Mouse (Mus musculus): ENCODE measurements around the gene Abcc1.
A peak's percentile ranks its signal among the peaks of the same experiment; 100 is the strongest.

Gene Abcc1

GRCm38 (mm10) chr16:14439801-14440614 lies 78.7 kb downstream of the Abcc1 start:
- no peak for DNase-seq (ENCODE audit: low read depth)

GRCm38 (mm10) chr16:14444059-14444855 lies 82.9 kb downstream of the Abcc1 start:
- peak; percentile 31 for DNase-seq (ENCODE audit: low read depth)

- DNase-seq (ENCODE audit: low read depth), result no peak
Measured at GRCm38 (mm10) chr16:14445197-14445596, 83.8 kb downstream of the Abcc1 start.

- DNase-seq (ENCODE audit: low read depth), result no peak
Measured at GRCm38 (mm10) chr16:14447366-14447765, 86.0 kb downstream of the Abcc1 start.

- DNase-seq (ENCODE audit: low read depth), result no peak
Measured at GRCm38 (mm10) chr16:14448307-14448706, 86.9 kb downstream of the Abcc1 start.

- DNase-seq (ENCODE audit: low read depth), result no peak
Measured at GRCm38 (mm10) chr16:14449861-14450260, 88.5 kb downstream of the Abcc1 start.

GRCm38 (mm10) chr16:14451374-14452046 lies 90.2 kb downstream of the Abcc1 start:
- peak; percentile 28 for DNase-seq (ENCODE audit: low read depth)

GRCm38 (mm10) chr16:14462535-14462934 lies 101.2 kb downstream of the Abcc1 start:
- no peak for DNase-seq (ENCODE audit: low read depth)

- DNase-seq (ENCODE audit: low read depth), result no peak
Measured at GRCm38 (mm10) chr16:14465016-14465415, 103.7 kb downstream of the Abcc1 start.

- no peak for DNase-seq (ENCODE audit: low read depth)
Measured at GRCm38 (mm10) chr16:14468351-14468750, 107.0 kb downstream of the Abcc1 start.

GRCm38 (mm10) chr16:14468841-14469240 lies 107.5 kb downstream of the Abcc1 start:
- DNase-seq (ENCODE audit: low read depth), result no peak

- no peak for DNase-seq (ENCODE audit: low read depth)
Measured at GRCm38 (mm10) chr16:14472171-14472570, 110.8 kb downstream of the Abcc1 start.

- DNase-seq (ENCODE audit: low read depth), result no peak
Measured at GRCm38 (mm10) chr16:14473686-14474085, 112.3 kb downstream of the Abcc1 start.

- DNase-seq (ENCODE audit: low read depth), result no peak
Measured at GRCm38 (mm10) chr16:14475001-14475400, 113.6 kb downstream of the Abcc1 start.

GRCm38 (mm10) chr16:14476056-14476455 lies 114.7 kb downstream of the Abcc1 start:
- DNase-seq (ENCODE audit: low read depth), result no peak

GRCm38 (mm10) chr16:14476701-14477400 lies 115.5 kb downstream of the Abcc1 start:
- no peak for DNase-seq (ENCODE audit: low read depth)

GRCm38 (mm10) chr16:14477510-14478300 lies 116.3 kb downstream of the Abcc1 start:
- DNase-seq (ENCODE audit: low read depth), result no peak

GRCm38 (mm10) chr16:14479641-14480040 lies 118.3 kb downstream of the Abcc1 start:
- DNase-seq (ENCODE audit: low read depth), result no peak

GRCm38 (mm10) chr16:14483221-14483620 lies 121.9 kb downstream of the Abcc1 start:
- DNase-seq (ENCODE audit: low read depth), result no peak

- DNase-seq (ENCODE audit: low read depth), result peak; percentile 22
Measured at GRCm38 (mm10) chr16:14493491-14494114, 132.2 kb downstream of the Abcc1 start.
